Mouse (Mus musculus): ENCODE results near the gene Filip1l. TPM values are rescaled to one million over a fixed set of nuclear protein-coding genes. Genes with fewer than 3 reads are reported as not detected.

Filip1l gene
- total RNA-seq, 2 experiments from 2014 or later = 44.5 to 46.5 TPM

GRCm38 (mm10) chr16:57500851-57501250, 148.0 kb downstream of the Filip1l start:
- no peak for DNase-seq
- intact Hi-C loops (cut with DNase I; ENCODE audit: low total_unique reads) = no loop called here

- intact Hi-C loops (cut with DNase I; ENCODE audit: low total_unique reads) = no loop called here
Measured at GRCm38 (mm10) chr16:57502230-57502629, 149.3 kb downstream of the Filip1l start.

GRCm38 (mm10) chr16:57502761-57503160, 149.9 kb downstream of the Filip1l start:
- DNase-seq = no peak
- intact Hi-C loops (cut with DNase I; ENCODE audit: low total_unique reads) = no loop called here

More at GRCm38 (mm10) chr16:57502230-57502629, 149.3 kb downstream of the Filip1l start:
- DNase-seq = no peak

GRCm38 (mm10) chr16:57504728-57505127, 151.8 kb downstream of the Filip1l start:
- intact Hi-C loops (cut with DNase I; ENCODE audit: low total_unique reads) = no loop called here
- DNase-seq = no peak

GRCm38 (mm10) chr16:57506133-57506532, 153.2 kb downstream of the Filip1l start:
- intact Hi-C loops (cut with DNase I; ENCODE audit: low total_unique reads) = no loop called here
- no peak for DNase-seq

GRCm38 (mm10) chr16:57508351-57508750, 155.5 kb downstream of the Filip1l start:
- no peak for DNase-seq
- intact Hi-C loops (cut with DNase I; ENCODE audit: low total_unique reads) = no loop called here

GRCm38 (mm10) chr16:57509099-57509498, 156.2 kb downstream of the Filip1l start:
- intact Hi-C loops (cut with DNase I; ENCODE audit: low total_unique reads) = no loop called here
- DNase-seq = no peak

- no peak for DNase-seq
- intact Hi-C loops (cut with DNase I; ENCODE audit: low total_unique reads) = no loop called here
Measured at GRCm38 (mm10) chr16:57513562-57513961, 160.7 kb downstream of the Filip1l start.

GRCm38 (mm10) chr16:57514371-57514770, 161.5 kb downstream of the Filip1l start:
- intact Hi-C loops (cut with DNase I; ENCODE audit: low total_unique reads) = no loop called here
- no peak for DNase-seq

GRCm38 (mm10) chr16:57515636-57516035, 162.7 kb downstream of the Filip1l start:
- intact Hi-C loops (cut with DNase I; ENCODE audit: low total_unique reads) = no loop called here
- no peak for DNase-seq

- DNase-seq = no peak
- intact Hi-C loops (cut with DNase I; ENCODE audit: low total_unique reads) = no loop called here
Measured at GRCm38 (mm10) chr16:57525046-57525445, 172.2 kb downstream of the Filip1l start.

- intact Hi-C loops (cut with DNase I; ENCODE audit: low total_unique reads) = no loop called here
Measured at GRCm38 (mm10) chr16:57525476-57525875, 172.6 kb downstream of the Filip1l start.

GRCm38 (mm10) chr16:57526893-57527292, 174.0 kb downstream of the Filip1l start:
- DNase-seq = no peak

More at GRCm38 (mm10) chr16:57525476-57525875, 172.6 kb downstream of the Filip1l start:
- DNase-seq = no peak

GRCm38 (mm10) chr16:57528457-57528856, 175.6 kb downstream of the Filip1l start:
- intact Hi-C loops (cut with DNase I; ENCODE audit: low total_unique reads) = no loop called here
- DNase-seq = no peak

More at GRCm38 (mm10) chr16:57526893-57527292, 174.0 kb downstream of the Filip1l start:
- intact Hi-C loops (cut with DNase I; ENCODE audit: low total_unique reads) = no loop called here

GRCm38 (mm10) chr16:57530547-57530946, 177.7 kb downstream of the Filip1l start:
- DNase-seq = no peak
- intact Hi-C loops (cut with DNase I; ENCODE audit: low total_unique reads) = no loop called here

GRCm38 (mm10) chr16:57532081-57532493, 179.2 kb downstream of the Filip1l start:
- intact Hi-C loops (cut with DNase I; ENCODE audit: low total_unique reads) = no loop called here
- DNase-seq = no peak

GRCm38 (mm10) chr16:57534365-57534764, 181.5 kb downstream of the Filip1l start:
- intact Hi-C loops (cut with DNase I; ENCODE audit: low total_unique reads) = no loop called here
- DNase-seq = no peak

GRCm38 (mm10) chr16:57534811-57535210, 181.9 kb downstream of the Filip1l start:
- intact Hi-C loops (cut with DNase I; ENCODE audit: low total_unique reads) = no loop called here
- no peak for DNase-seq

GRCm38 (mm10) chr16:57536511-57536910, 183.6 kb downstream of the Filip1l start:
- intact Hi-C loops (cut with DNase I; ENCODE audit: low total_unique reads) = no loop called here
- no peak for DNase-seq

GRCm38 (mm10) chr16:57543243-57543642, 190.3 kb downstream of the Filip1l start:
- intact Hi-C loops (cut with DNase I; ENCODE audit: low total_unique reads) = no loop called here
- no peak for DNase-seq

GRCm38 (mm10) chr16:57544441-57544840, 191.5 kb downstream of the Filip1l start:
- intact Hi-C loops (cut with DNase I; ENCODE audit: low total_unique reads) = no loop called here
- DNase-seq = no peak

GRCm38 (mm10) chr16:57546355-57546754, 193.5 kb downstream of the Filip1l start:
- intact Hi-C loops (cut with DNase I; ENCODE audit: low total_unique reads) = no loop called here
- DNase-seq = no peak
